Mouse (Mus musculus) kidney, adult 2 months (tissue): ENCODE measurements around the gene Smarcd1.

Experiments used
- CTCF ChIP-seq: fragments of 200-500 bp; conservative IDR thresholded peaks from 2 replicates; pipeline ENCODE4 v1.5.1; 2011; ENCODE audit warnings: low read depth, mild to moderate bottlenecking, control low read depth, low read length, moderate library complexity, mixed read lengths; ENCODE audit not compliant: insufficient read depth, insufficient read length
- POLR2A ChIP-seq: fragments of 200-500 bp; IDR thresholded peaks from one replicate; pipeline ENCODE4 v1.6.1; 2011; ENCODE audit warnings: low read depth, low read length, control low read depth

DNA sequence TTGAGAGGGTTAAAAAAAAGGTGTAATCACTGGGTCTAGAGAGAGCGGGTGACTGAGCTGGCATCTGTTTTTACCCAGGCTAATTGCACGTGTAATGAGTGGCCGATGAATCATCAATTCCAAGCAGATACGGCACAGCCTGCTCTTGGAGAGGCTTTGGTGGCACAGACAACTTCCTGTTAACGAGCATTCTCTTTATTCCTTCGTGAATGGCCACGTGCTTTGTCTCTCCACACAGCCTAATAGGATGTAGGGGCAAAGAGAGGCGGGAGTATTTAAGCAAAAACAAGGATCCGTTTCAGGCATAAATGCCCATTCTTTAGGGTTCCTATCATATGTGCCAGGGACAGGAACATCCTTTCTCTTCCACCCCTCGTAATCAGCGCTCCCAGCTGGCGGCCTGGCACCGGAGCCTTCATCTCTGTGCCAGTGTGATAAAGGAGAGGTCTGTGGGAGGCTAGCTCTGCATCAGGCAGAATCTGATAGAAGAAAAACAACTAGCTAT lies 13.5 kb downstream of the Smarcd1 start:
- no peak for TF ChIP-seq POLR2A
- no peak for TF ChIP-seq CTCF
